Comparison of ENCODE assay signal across 23 mouse cellular contexts in genomic region chr11:49000411-49000810, GRCm38 (mm10). TPM values are rescaled to one million over a fixed set of nuclear protein-coding genes. Genes with fewer than 3 reads are reported as not detected.
"Had no signal": no experiment of that assay in that cellular context is flagged by ENCODE, and none has a peak within 500 bp of the region (broad histone marks: within the 10 kb centered on the region; RNA-seq: fewer than 3 reads in every experiment).

No protein-coding gene starts in this region.

RNA-seq across cellular contexts. Expression of gene Tgtp1, which starts 6.4 kb away (rescaled TPM):
- polyA plus RNA-seq: limb, embryonic 10.5 days; limb, embryonic 11.5 days; limb, embryonic 12.5 days; midbrain, embryonic 10.5 days; midbrain, embryonic 12.5 days; midbrain, embryonic 13.5 days; midbrain, embryonic 15.5 days; midbrain, embryonic 16.5 days; neural tube, embryonic 11.5 days; neural tube, embryonic 12.5 days had no signal

RNA-seq across cellular contexts. Expression of gene Gm12185, which starts 8.4 kb away (rescaled TPM):
- polyA plus RNA-seq: limb, embryonic 10.5 days; limb, embryonic 11.5 days; limb, embryonic 12.5 days; limb, embryonic 13.5 days; limb, embryonic 15.5 days; liver, embryonic 11.5 days; liver, embryonic 13.5 days; liver, embryonic 16.5 days; liver, postnatal 0 days; lung, embryonic 14.5 days; lung, embryonic 16.5 days; midbrain, embryonic 10.5 days; midbrain, embryonic 11.5 days; midbrain, embryonic 12.5 days; midbrain, embryonic 13.5 days; midbrain, embryonic 14.5 days; midbrain, embryonic 15.5 days; midbrain, embryonic 16.5 days; midbrain, postnatal 0 days; neural tube, embryonic 11.5 days; neural tube, embryonic 12.5 days had no signal

RNA-seq across cellular contexts. Expression of gene Olfr56, which starts 21.7 kb away (rescaled TPM):
- polyA plus RNA-seq: limb, embryonic 10.5 days; limb, embryonic 11.5 days; limb, embryonic 13.5 days; limb, embryonic 15.5 days; liver, adult 2 months; liver, embryonic 12.5 days; lung, embryonic 14.5 days; lung, embryonic 16.5 days; midbrain, embryonic 10.5 days; midbrain, embryonic 11.5 days; midbrain, embryonic 12.5 days; midbrain, embryonic 13.5 days; midbrain, embryonic 14.5 days; midbrain, embryonic 15.5 days; midbrain, embryonic 16.5 days; midbrain, postnatal 0 days; neural tube, embryonic 11.5 days; neural tube, embryonic 12.5 days had no signal
